Mouse (Mus musculus) MEL (cell line): ENCODE measurements around the gene Ano6. TPM values are rescaled to one million over a fixed set of nuclear protein-coding genes. Genes with fewer than 3 reads are reported as not detected.

Source experiments
- DNase-seq: peaks from one replicate; pipeline ENCODE4 v3.0.0; 2011; ENCODE audit warnings: low read depth, low spot score
- H3K27ac ChIP-seq: 2 replicates; pipeline ENCODE4 v1.5.1; 2012; ENCODE audit warnings: low read depth, mild to moderate bottlenecking, control low read depth, low read length, moderate library complexity; ENCODE audit not compliant: control insufficient read depth
- H3K27me3 ChIP-seq, 2 experiments: fragments of 150-350 bp in 1 of 2; sonication (generic) in 1 of 2; 2 replicates each; pipeline ENCODE4 v1.6.1; 2012; ENCODE audit warnings: low read length in 2 of 2, mild to moderate bottlenecking in 2 of 2, improper control_type of control experiment in 1 of 2, moderate library complexity in 1 of 2; ENCODE audit not compliant: insufficient read depth in 2 of 2, control insufficient read depth in 1 of 2
- H3K36me3 ChIP-seq, 2 experiments: 2 replicates each; pipeline ENCODE4 v1.6.1; 2012 to 2014; ENCODE audit warnings: low read length in 2 of 2, improper control_type of control experiment in 1 of 2, inconsistent platforms in 1 of 2, mild to moderate bottlenecking in 1 of 2; ENCODE audit not compliant: insufficient read depth in 2 of 2, control insufficient read depth in 1 of 2
- H3K4me1 ChIP-seq, 2 experiments: fragments of 150-350 bp in 1 of 2; sonication (generic) in 1 of 2; 2 replicates each; pipeline ENCODE4 v1.6.1; 2012; ENCODE audit warnings: low read length in 2 of 2, improper control_type of control experiment in 1 of 2, mild to moderate bottlenecking in 1 of 2; ENCODE audit not compliant: insufficient read depth in 2 of 2, control insufficient read depth in 1 of 2
- H3K4me3 ChIP-seq, 2 experiments: fragments of 150-350 bp in 1 of 2; sonication (generic) in 1 of 2; 2 replicates each; pipeline ENCODE4 v1.5.1; 2012; ENCODE audit warnings: low read depth in 2 of 2, low read length in 2 of 2, mild to moderate bottlenecking in 2 of 2, moderate library complexity in 2 of 2, control low read depth in 1 of 2, improper control_type of control experiment in 1 of 2; ENCODE audit not compliant: control insufficient read depth in 1 of 2, insufficient read depth in 1 of 2
- H3K79me2 ChIP-seq: 2 replicates; pipeline ENCODE4 v1.6.1; 2012; ENCODE audit warnings: mild to moderate bottlenecking, low read length, moderate library complexity; ENCODE audit not compliant: control insufficient read depth, poor library complexity, insufficient read depth
- H3K9ac ChIP-seq: 2 replicates; pipeline ENCODE4 v1.6.1; 2012; ENCODE audit warnings: low read depth, mild to moderate bottlenecking, control low read depth, low read length, moderate library complexity; ENCODE audit not compliant: control insufficient read depth, poor library complexity, severe bottlenecking
- H3K9me3 ChIP-seq: fragments of 150-350 bp; sonication (generic); replicated peaks from 2 replicates; pipeline ENCODE4 v1.6.1; 2012; ENCODE audit warnings: mild to moderate bottlenecking, low read length, improper control_type of control experiment, moderate library complexity; ENCODE audit not compliant: insufficient read depth
- CHD2 ChIP-seq: IDR thresholded peaks from 2 replicates; pipeline ENCODE4 v1.6.1; 2011; ENCODE audit warnings: low read length, improper control_type of control experiment
- E2F4 ChIP-seq: IDR thresholded peaks from 2 replicates; pipeline ENCODE4 v1.6.1; 2011; ENCODE audit warnings: low read depth, low read length, improper control_type of control experiment, borderline replicate concordance
- ETS1 ChIP-seq: IDR thresholded peaks from 2 replicates; pipeline ENCODE4 v1.6.1; 2012; ENCODE audit warnings: low read depth, mild to moderate bottlenecking, inconsistent platforms, low read length, improper control_type of control experiment, moderate library complexity
- GABPA ChIP-seq: IDR thresholded peaks from 2 replicates; pipeline ENCODE4 v1.6.1; 2012; ENCODE audit warnings: low read depth, mild to moderate bottlenecking, inconsistent platforms, low read length, improper control_type of control experiment, moderate library complexity
- GATA1 ChIP-seq: IDR thresholded peaks from 2 replicates; pipeline ENCODE4 v1.6.1; 2011; ENCODE audit warnings: low read depth, low read length, improper control_type of control experiment
- HCFC1 ChIP-seq: IDR thresholded peaks from 2 replicates; pipeline ENCODE4 v1.6.1; 2012; ENCODE audit warnings: low read depth, mild to moderate bottlenecking, inconsistent platforms, low read length, improper control_type of control experiment, moderate library complexity
- JUND ChIP-seq: IDR thresholded peaks from 2 replicates; pipeline ENCODE4 v1.6.1; 2011; ENCODE audit warnings: low read depth, mild to moderate bottlenecking, improper control_type of control experiment, low read length
- KAT2A ChIP-seq: conservative IDR thresholded peaks from 2 replicates; pipeline ENCODE4 v1.6.1; 2012; ENCODE audit warnings: low read depth, low read length, improper control_type of control experiment, inconsistent platforms
- MAX ChIP-seq: IDR thresholded peaks from 2 replicates; pipeline ENCODE4 v1.6.1; 2011; ENCODE audit warnings: low read length, improper control_type of control experiment
- MAZ ChIP-seq: IDR thresholded peaks from 2 replicates; pipeline ENCODE4 v1.6.1; 2012; ENCODE audit warnings: low read depth, mild to moderate bottlenecking, inconsistent platforms, low read length, improper control_type of control experiment
- MYB ChIP-seq: IDR thresholded peaks from 2 replicates; pipeline ENCODE4 v1.6.1; 2011; ENCODE audit warnings: mild to moderate bottlenecking, low read depth, low read length, improper control_type of control experiment
- MYC ChIP-seq: IDR thresholded peaks from 2 replicates; pipeline ENCODE4 v1.6.1; 2011; ENCODE audit warnings: low read depth, mild to moderate bottlenecking, low read length, improper control_type of control experiment, moderate library complexity
- POLR2A ChIP-seq, 2 experiments: IDR thresholded peaks; 2 replicates each; pipeline ENCODE4 v1.6.1; 2011 to 2012; ENCODE audit warnings: low read length in 2 of 2, mild to moderate bottlenecking in 2 of 2, control low read depth in 1 of 2, improper control_type of control experiment in 1 of 2, low read depth in 1 of 2, moderate library complexity in 1 of 2; ENCODE audit not compliant: control insufficient read depth in 1 of 2, insufficient read depth in 1 of 2, poor library complexity in 1 of 2
- POLR2AphosphoS2 ChIP-seq: IDR thresholded peaks from 2 replicates; pipeline ENCODE4 v1.6.1; 2011; ENCODE audit warnings: low read length, improper control_type of control experiment
- POLR2AphosphoS5 ChIP-seq: IDR thresholded peaks from 2 replicates; pipeline ENCODE4 v1.6.1; 2012; ENCODE audit warnings: low read depth, borderline replicate concordance, mild to moderate bottlenecking, inconsistent platforms, low read length, moderate library complexity, mixed read lengths
- RCOR1 ChIP-seq: IDR thresholded peaks from 2 replicates; pipeline ENCODE4 v1.6.1; 2012; ENCODE audit warnings: low read depth, mild to moderate bottlenecking, inconsistent platforms, low read length, improper control_type of control experiment
- SIN3A ChIP-seq: IDR thresholded peaks from 2 replicates; pipeline ENCODE4 v1.6.1; 2012; ENCODE audit warnings: low read length, improper control_type of control experiment, inconsistent platforms
- TAL1 ChIP-seq: IDR thresholded peaks from 2 replicates; pipeline ENCODE4 v1.6.1; 2012; ENCODE audit warnings: mild to moderate bottlenecking, inconsistent platforms, low read length, moderate library complexity, mixed read lengths
- TCF12 ChIP-seq: IDR thresholded peaks from 2 replicates; pipeline ENCODE4 v1.6.1; 2014; ENCODE audit warnings: low read depth, mild to moderate bottlenecking, inconsistent platforms, low read length, improper control_type of control experiment, moderate library complexity
- UBTF ChIP-seq: IDR thresholded peaks from 2 replicates; pipeline ENCODE4 v1.6.1; 2012; ENCODE audit warnings: low read depth, mild to moderate bottlenecking, inconsistent platforms, low read length, improper control_type of control experiment, moderate library complexity, borderline replicate concordance; ENCODE audit not compliant: insufficient read depth
- ZC3H11A ChIP-seq: IDR thresholded peaks from 2 replicates; pipeline ENCODE4 v1.6.1; 2012; ENCODE audit warnings: low read depth, mild to moderate bottlenecking, inconsistent platforms, low read length, improper control_type of control experiment
- ZMIZ1 ChIP-seq: IDR thresholded peaks from 2 replicates; pipeline ENCODE4 v1.6.1; 2012; ENCODE audit warnings: low read depth, mild to moderate bottlenecking, inconsistent platforms, low read length, improper control_type of control experiment, moderate library complexity
- polyA plus RNA-seq, 2 experiments: library from polyadenylated mRNA; stranded (reverse) in 1 of 2; unstranded in 1 of 2; fragments of >175 nt in 1 of 2; fragments of >200 nt in 1 of 2; gene quantifications; 2 replicates each; pipeline versions ENCODE4 v1.2.1 to v1.2.4; 2012; ENCODE audit warnings: low replicate concordance in 2 of 2, low read depth in 1 of 2; ENCODE audit not compliant: insufficient read length in 2 of 2, insufficient read depth in 1 of 2, missing spikeins in 1 of 2
- total RNA-seq: library from RNA; depleted of rRNA; stranded (reverse); fragments of 300-350 nt; gene quantifications from 2 replicates; pipeline ENCODE4 v1.2.3, GENCODE M21; 2012

Gene Ano6
- total and polyA plus RNA-seq, 3 experiments: 54.8 to 66.6 (median 61.4) TPM

DNA sequence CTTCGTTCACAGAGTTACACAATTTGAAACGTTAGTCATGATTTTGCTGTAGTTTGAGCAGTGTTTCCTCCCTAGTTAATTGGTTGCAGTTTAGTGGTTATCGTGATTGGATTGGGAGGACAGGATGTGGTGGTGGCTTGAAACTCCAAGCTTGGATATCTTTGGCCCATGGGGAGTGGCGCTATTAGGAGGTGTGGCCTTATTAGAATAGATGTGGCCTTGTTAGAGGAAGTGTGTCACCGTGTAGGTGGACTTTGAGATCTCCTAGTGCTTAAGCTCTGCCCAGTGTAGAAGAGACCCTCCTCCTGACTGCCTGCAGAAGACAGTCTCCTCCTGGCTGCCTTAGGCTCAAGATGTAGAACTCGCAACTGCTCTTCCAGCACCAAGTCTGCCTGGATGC is 47.7 kb upstream of the Ano6 start:
- no peak for TF ChIP-seq JUND
- no peak for TF ChIP-seq ETS1
- TF ChIP-seq GABPA: no peak
- TF ChIP-seq SIN3A: no peak
- TF ChIP-seq MAX: no peak
- no peak for TF ChIP-seq POLR2AphosphoS2
- TF ChIP-seq ZMIZ1: no peak
- TF ChIP-seq RCOR1: no peak
- no peak for TF ChIP-seq GATA1
- TF ChIP-seq POLR2A (IDR thresholded peaks at IDR 0.05; ENCODE audit: control insufficient read depth in 1 of 2, insufficient read depth in 1 of 2, low read depth in 1 of 2, low read length in 2 of 2, poor library complexity in 1 of 2): no peak
- DNase-seq: no peak

DNA sequence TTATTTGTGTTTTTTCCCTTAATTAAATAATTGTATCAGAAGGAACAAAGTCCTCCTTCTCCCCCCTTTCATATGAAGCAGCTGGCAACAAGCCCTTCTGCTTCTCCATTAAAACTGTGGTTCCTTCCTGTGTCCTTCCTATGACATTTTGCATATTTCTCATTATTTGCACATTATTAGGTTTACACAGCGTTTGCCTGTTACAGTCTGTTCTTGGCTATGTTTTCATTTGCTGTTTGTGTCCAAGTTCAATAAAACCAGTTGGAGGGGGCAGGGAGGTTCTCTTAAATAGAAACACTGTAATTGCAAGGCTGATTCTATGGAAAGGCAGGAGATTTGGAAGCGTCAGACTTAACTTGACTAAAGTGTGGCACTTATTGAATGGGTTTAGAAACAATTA is 46.8 kb upstream of the Ano6 start:
- H3K4me1 ChIP-seq: peaks cover 3 to 11% of the 10 kb centered on the region in 2 experiments; a peak in 2 of 4 replicates
- no peak overlapping the region for H3K27ac ChIP-seq
- no peaks in the 10 kb centered on the region for H3K9me3 ChIP-seq
- no peak for DNase-seq
- H3K9ac ChIP-seq: no peak overlapping the region
- peaks cover 0 to 2% of the 10 kb centered on the region in 2 experiments; a peak in 1 of 4 replicates for H3K36me3 ChIP-seq
- TF ChIP-seq HCFC1 (no peak), MAX (no peak), CHD2 (no peak), MYC (no peak), TCF12 (no peak), ZMIZ1 (no peak)
- H3K4me3 ChIP-seq: no peak overlapping the region
- no peaks in the 10 kb centered on the region for H3K27me3 ChIP-seq
- H3K79me2 ChIP-seq: no peaks in the 10 kb centered on the region

More for the DNA sequence above, 47.7 kb upstream of the Ano6 start:
- H3K27ac ChIP-seq: no peak overlapping the region
- H3K36me3 ChIP-seq: peaks cover 0 to 2% of the 10 kb centered on the region in 2 experiments; a peak in 1 of 4 replicates
- no peaks in the 10 kb centered on the region for H3K27me3 ChIP-seq
- H3K9ac ChIP-seq: no peak overlapping the region
- H3K4me1 ChIP-seq: peaks cover 3 to 11% of the 10 kb centered on the region in 2 experiments; a peak in 2 of 4 replicates
- H3K4me3 ChIP-seq: no peak overlapping the region
- H3K9me3 ChIP-seq: no peaks in the 10 kb centered on the region
- H3K79me2 ChIP-seq: no peaks in the 10 kb centered on the region

DNA sequence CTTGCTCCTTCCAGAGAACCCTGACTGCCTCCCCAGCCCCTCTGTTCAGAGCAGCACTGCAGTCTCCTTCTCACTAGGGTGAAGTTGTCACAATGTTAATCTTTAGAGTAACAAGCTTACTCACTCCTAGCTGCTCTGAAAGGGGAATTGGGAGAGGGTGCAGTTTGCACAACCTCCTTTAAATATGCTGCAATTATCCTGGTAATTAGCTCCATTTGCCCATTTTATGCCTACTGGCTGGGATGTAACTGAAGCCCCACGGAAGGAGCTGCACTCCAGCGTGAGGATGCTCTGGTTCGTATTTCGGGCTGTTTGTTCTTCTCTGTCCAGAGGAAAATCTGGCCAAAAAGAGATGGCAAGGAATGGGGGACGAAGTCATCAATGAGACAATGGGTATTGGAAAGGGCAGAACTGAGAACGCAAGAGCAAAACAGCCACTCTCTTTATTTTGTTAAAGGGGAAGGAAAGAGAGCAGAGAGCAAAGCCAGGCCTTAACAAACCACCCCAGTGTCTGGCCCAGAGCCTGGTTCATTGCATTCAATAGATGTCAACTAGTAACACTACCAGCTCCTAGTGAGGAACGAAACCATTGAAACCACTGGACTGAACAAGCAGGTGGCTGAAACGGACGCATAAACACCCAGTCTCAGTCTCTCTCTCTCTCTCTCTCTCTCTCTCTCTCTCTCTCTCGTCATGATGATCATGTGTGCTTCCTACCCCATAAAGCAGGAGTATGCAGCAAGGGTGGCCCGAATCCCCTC is 45.1 kb upstream of the Ano6 start:
- Histone ChIP-seq H3K4me1 (peaks cover 3 to 11% of the 10 kb centered on the region in 2 experiments; a peak in 2 of 4 replicates), H3K36me3 (peaks cover 0 to 2% of the 10 kb centered on the region in 2 experiments; a peak in 1 of 4 replicates), H3K9me3 (no peaks in the 10 kb centered on the region), H3K4me3 (no peak overlapping the region), H3K27ac (no peak overlapping the region), H3K79me2 (no peaks in the 10 kb centered on the region), H3K27me3 (no peaks in the 10 kb centered on the region), H3K9ac (no peak overlapping the region)
- TF ChIP-seq CHD2 (no peak), ZC3H11A (no peak), GABPA (no peak), MAZ (no peak), KAT2A (no peak), UBTF (no peak), POLR2AphosphoS5 (no peak), GATA1 (no peak), MYB (no peak), E2F4 (no peak), TAL1 (no peak), ETS1 (no peak), TCF12 (no peak)
- no peak for DNase-seq
